Mouse (Mus musculus): ENCODE measurements at regions not wholly inside any gene's neighbourhood (a gene's known extent, or its start where the extent isn't known, plus 50 kb on each side); places are given as distances from the start of the nearest gene placed in this dataset.

DNA sequence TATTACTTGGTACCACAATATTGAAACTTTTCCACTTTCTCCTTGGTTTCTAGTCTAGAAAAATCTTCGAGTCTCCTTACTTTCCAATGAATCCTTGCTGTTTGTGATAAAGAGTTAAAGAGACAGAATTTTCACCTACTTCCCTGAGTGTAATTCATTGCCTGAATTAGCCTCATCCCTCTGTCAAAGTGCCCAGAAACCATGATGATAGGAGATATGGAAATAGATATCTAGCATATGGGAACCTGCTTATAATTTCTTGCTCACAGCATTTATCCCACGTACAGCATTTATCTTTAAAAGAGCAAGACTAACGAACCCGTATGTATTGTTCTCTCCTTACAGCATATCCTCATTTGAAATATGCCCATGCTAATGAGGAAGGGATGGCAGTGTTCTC, 128.2 kb upstream of the Satb1 start:
- no peak for TF ChIP-seq POLR2A (IDR thresholded peaks at IDR 0.05; ENCODE audit: low read depth, low read length)
- no peak for TF ChIP-seq CTCF (conservative IDR thresholded peaks at IDR 0.05; ENCODE audit: insufficient read depth, insufficient read length, low read depth, low read length)
